Mouse (Mus musculus) urinary bladder, postnatal 4 days (tissue): Measurements from ENCODE around the gene Ube2q1.
"Not testable (repeated sequence)": the region's sequence is repeated elsewhere in the genome, so short reads cannot be mapped to it uniquely, and the experiment has no call there.

ENCODE experiments used
- DNase-seq, 2 experiments: peaks; one replicate each; pipeline ENCODE4 v3.0.0; 2021 to 2022; ENCODE audit warnings: low spot score in 2 of 2

Ube2q1 gene

DNA sequence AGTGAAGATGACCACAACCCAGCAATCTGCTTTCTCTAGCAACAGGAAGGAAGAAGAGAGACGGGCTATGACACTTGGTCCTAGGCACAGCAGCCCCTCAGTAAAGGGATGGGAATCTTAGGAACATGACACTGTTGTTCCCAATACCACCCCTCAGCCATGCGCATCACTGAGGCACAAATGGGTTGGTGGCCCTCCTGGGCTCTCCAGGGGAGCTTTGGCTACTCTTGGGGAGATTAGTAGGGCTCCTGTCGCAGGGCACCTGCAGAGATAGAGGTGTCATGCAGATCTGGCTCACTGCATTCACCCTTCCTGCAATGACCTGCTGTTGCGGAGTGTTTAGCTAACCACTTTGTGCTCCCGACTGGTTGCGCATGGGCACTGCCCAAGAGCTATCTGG lies 12.9 kb downstream of the Ube2q1 start:
- DNase-seq = no peak

DNA sequence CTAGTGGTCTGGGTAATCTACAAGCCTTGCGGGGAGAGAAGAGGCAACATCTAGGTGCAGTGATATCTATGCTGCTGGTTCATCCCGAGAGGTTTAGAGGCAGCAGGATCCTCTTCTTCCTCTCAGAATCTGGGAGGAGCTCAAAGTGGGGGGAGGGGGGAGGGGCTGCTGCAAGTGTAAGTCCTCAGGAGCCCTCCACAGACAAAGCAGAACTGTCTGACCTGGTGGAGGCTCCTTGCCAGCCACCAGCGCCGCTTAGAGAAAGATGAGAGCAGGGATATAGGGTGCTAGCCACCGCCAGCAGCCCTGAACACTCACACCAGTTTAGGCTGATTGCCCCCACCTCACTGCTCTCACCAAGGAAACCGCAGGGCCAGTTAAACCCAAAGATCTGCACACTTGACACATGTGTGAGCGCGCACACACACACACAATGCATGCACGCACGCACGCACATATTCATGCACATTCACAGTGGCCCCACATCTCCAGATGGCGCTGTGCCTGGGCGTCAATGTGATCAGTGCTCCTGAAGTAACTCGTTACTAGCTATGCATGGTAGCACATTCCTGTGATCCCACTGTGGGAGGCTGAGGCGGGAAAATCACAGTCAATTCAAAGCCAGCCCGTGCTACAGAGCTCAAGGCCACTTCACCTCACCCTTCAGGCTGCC lies 15.4 kb downstream of the Ube2q1 start:
- DNase-seq = no peak

DNA sequence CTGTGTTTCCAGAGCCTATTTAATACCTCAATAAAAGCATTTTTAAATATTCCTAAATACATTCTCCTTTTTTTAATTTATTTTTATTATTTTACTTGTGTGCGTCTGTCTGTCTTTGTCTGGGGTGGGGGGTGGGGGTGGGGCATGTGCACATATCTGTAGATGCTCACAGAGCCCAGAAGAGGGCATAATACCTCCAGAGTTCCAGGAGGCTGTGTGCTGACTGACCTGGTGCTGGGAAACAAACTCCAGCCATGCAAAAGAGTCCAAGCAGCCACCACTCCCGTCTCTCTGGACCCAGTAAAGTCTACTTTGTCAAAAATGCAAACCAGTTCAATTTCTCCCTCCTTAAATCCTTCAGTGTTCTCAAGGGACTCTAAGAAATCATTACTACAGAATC lies 21.2 kb downstream of the Ube2q1 start:
- DNase-seq = no peak

DNA sequence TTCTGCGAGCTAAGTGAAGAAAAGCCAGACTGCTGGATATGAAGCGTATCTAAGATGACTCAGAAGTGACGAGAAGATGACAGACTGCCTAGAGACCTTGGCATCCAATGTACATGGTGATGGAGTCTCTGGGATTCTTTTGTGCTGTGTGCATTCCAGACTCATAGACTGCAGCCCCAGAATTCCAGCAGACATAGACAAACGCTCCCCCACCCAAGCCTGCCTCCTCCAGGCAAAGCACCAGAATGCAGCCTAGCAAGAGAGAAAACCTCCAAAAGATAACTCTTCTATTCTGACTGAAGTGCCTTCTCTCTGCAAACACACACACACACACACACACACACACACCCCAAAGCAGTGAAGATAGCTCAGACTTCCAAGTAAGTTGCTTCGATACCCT lies 22.3 kb downstream of the Ube2q1 start:
- no peak for DNase-seq

DNA sequence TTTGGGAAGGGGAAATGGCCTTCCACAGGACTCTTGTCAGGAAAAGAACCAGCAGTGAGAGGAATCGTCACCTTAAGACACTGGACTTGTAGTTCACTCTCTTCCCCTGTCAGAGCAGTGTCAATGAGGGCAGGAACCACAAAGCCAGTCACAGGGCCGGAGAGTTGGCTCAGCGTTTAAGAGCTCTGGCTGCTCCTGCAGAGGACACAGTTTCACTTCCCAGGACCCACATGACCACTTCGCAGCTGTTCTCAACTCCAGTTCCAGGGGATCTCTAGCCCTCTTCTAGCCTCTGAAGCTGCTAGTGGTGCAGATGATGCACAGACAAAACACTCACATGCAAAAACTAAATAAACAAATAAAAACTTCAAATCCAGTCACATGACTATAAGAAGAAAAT lies 22.9 kb downstream of the Ube2q1 start:
- DNase-seq = no peak

DNA sequence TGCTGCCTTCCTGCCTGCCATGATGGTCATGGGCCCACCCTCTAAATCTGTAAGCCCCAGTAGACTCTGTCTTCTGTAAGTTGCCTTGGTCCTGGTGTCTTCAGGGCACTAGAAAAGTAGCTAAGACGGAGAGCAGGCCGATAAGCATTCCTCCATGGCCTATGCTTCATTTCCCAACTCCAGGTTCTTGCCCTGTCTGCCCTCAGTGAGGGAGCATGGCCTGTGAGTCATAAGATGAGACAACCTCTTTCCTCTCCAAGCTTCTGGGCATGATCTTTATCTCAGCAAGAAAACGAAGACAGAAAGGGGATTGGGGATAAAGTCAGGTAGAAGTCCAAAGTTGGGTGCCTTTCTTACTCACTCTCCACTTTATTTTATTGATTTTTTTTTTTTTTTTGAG lies 25.1 kb downstream of the Ube2q1 start:
- DNase-seq = no peak

DNA sequence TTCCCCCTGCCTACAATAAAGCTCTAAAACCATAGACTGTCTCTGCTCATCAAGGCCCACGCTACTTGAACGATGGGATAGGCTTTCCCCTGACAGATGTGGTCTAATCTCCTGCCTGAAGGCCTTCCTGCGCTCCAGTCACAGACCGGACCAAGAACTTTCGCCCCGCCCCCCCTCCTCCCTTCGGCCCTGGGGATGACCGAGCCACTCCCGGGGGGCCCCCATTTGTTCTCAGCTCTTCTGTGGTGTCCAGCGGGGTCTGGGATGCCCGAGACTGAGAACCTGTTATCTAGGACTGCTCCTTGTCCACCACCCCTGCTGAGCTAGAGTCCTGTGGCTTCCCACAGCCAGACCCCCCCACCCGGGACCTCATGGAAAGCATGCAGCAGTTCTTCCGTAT lies 26.1 kb downstream of the Ube2q1 start:
- DNase-seq = no peak

DNA sequence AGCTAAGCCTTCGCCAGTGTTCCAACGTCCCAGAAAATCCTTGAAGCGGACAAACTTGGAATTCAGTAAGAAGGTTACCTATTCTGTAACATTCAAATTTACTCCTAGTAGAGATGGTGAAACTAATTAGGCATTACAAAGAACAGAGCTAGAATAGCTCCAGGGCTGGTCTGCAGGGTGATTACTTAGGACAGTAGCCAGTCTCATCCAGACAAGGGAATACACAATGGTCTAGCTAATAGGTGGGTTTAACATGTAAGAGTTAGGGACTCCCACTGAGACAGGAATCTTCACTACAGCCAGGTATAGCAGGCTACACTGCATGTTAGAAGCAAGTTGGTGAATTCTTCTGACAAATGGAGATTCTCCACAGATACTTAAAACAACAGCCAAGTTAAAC lies 26.7 kb downstream of the Ube2q1 start:
- not testable (repeated sequence) for DNase-seq

DNA sequence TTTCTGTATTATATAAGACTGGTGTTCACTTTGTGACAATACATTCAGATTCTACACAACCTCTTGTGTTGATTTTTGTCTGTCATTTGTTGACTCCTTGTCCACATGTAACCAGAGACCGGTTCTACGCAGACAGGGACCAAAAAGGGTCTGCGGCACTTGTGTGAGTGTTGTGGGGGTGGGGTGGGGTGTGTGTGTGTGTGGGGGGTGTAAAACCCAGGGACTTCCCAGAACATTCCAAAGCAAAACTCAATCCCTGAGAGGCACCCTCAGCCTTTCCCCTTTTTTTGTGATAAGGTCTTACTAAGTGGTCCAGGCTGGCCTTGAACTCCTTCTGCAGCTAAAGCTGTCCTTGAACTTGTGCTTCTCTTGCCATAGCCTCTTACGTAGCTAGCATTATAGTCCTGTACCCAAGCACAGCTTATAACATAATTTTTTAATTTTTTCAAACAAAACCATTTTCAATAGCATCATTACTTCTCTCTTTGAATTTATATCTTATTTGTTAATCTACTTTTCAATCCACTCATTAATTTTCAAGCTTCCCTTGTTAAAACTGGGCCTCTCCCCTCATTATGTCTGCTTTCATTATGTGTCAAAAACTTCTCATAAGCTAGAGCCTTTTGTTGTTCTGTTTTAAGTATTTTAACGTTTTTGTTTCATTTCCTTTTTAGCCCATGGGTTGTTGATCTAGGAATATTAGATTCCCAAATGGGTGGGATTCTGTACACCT lies 27.5 kb downstream of the Ube2q1 start:
- no peak for DNase-seq

DNA sequence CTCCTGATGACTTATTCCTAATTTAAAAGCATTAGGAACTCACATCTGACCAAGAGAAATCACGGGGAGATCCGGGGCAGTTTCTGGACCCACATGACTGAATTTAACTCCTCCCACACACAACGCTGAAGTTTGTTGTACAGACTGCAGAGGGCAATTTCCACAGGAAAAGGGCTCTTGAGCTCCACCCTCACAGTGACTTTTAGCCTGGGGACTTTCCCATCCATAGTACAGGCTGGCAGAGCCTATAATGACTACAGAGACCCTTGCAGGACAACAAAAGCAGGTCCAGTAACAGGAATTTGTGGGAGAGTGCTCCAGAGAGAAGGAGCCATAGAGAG lies 28.1 kb downstream of the Ube2q1 start:
- no peak for DNase-seq

DNA sequence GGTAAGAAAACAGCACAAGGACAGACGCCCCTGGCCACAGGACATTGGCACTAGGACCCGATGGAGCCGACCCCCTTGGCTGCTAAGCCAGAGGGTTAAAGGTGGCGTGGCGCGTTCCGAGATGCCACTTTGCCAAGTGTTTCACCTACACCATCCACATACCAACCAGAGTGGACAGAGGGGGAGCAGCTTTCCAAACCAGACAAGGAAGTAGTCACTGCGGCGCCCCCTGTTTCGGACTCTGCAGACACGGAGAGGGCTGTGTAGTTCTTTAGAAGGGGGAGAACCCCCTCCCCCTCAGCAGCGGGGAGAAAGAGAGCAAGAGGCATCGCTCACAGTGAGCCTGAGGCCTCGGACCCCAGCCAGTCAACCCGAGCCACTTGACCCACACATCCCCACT lies 29.5 kb downstream of the Ube2q1 start:
- DNase-seq = no peak

DNA sequence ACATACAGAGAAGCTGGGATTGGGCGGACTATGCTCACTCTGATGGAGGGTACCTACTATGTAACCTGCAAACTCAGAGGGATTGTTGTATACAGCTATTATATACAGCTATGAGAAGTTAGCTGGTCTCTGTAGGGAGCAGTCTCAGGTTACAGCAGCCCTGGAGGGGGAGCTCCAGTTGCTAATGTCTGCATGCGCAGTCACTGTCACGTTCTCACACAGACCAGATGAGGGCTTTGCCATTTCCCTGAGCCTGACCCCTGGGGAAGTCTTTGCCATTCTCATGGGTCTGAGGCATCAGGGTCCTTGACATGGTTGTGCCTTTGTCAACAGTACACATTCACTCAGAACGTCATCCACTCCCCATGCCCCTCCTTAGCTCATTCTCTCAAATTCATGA lies 31.8 kb downstream of the Ube2q1 start:
- DNase-seq = no peak

DNA sequence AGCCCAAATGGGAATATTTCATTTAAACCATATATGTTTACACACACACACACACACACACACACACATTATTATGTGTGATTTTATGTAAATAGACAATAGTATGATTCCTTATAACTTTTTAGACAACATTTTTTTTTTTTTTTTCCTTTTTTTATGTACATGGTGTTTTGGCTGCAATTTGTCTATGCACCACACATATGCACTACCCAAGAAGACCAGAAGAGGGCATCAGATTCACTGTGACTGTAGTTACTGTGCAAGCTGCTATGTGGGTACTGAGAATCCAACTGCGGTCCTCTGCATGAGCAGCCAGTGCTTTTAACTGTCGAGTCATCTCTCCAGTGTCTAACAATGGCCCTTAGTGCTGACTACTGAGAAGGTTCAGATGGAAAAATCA lies 33.3 kb downstream of the Ube2q1 start:
- DNase-seq = no peak

DNA sequence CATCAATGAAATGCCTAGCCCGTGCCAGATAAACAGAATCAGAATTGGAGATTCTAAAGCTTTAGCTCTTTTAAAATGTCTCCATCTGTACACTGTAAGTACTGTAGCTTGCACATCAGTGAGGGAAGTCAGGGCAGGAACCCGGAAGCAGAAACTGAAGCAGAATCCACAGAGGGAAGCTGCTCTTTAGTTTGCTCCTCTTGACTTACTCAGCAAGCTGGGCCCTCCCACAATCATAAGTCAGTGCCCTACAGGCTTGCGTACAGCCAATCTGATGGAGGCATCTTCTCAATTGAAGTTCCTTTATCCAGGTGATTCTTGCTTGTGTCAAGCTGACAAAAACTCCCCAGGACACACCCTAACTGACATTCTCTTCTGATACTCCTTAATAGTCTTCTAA lies 33.8 kb downstream of the Ube2q1 start:
- DNase-seq = no peak

DNA sequence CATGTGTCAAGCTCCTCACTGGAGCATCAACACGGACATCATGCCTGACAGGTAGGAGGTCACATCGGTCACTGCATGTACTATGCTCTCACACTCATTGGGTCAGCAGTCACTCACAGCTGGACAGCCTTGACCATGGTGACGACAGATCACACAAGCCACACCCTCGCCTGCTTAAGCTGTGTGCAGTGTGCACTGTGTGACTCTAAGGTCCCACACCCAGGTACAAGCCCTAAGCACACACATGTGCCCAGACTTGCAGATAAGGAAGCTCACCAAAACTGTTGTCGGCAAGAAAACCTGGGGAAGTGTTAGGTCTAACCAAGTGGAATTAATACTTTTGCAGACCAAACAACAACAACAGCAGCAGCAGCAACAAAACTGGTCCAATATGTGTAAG lies 34.5 kb downstream of the Ube2q1 start:
- no peak for DNase-seq

DNA sequence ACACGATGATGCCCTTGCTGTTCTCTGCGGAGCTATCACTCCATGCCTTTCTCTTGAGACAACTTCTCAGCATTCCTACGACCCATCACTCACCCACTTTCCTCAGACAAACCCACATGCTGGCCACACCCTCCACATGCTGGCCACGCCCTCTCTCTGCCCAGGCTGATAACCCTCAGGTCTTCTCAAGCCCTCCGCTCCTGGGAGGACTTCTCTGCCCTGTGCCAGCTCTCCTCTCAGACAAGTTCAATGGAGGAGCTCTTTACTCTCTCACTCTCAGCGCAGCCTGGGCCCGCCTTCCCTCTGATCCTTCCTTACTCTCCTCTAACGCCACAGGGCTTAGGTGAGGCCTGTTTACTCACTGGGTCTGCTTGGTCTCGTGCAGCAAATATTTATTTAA lies 35.2 kb downstream of the Ube2q1 start:
- no peak for DNase-seq

DNA sequence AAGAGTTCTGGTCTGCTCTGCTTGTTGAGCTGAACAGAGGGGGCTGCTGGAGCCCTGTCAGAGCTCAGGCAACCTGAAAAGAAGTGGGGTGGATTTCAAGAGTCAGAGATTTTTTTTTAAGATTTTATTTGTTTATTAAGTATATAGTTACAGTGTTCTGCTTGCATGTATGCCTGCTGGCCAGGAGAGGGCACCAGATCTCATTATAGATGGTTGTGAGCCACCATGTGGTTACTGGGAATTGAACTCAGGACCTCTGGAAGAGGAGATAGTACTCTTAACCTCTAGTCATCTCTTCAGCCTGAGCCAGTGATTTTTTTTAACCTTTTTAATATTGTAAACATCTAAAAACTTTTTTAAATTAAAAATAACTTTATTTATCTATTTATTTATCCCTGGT lies 37.4 kb downstream of the Ube2q1 start:
- DNase-seq = no peak

DNA sequence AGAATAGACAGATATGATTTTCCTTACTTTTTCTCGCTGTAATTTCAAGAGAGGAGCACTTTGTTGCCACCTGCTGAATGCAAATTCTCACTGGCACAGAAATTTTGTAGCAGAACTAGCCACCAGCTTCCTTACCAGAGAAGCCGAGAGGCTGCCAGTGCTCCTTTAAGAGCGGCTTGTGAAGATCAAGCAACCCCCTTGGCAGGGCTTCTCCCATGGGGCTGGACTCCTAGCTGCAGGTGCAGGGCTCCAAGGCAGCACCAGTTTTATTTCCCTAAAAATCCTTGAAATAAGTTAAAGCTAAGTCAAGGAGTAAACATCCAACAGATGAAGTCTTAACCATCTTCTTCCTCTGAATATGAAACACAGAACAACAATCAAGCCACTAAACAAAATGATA lies 38.8 kb downstream of the Ube2q1 start:
- DNase-seq = no peak

DNA sequence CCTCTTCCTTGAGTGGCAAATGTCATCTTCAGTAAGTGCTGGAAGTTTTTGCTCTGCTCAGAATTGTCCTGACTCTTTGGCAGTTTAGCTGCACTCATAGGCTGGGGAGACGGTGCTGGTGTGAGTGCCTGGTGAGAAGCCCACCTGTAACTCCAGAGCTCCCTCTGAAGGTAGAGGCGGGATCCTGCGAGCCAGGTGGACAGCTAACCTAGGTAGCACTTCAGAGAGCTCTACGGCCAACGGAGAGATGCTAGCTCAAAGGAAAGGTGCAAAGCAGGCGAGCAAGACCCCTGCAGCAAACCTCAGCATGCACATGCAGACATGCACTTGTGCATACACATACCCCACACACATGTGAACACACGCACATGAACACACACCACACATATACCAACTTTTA lies 40.6 kb downstream of the Ube2q1 start:
- DNase-seq = no peak

DNA sequence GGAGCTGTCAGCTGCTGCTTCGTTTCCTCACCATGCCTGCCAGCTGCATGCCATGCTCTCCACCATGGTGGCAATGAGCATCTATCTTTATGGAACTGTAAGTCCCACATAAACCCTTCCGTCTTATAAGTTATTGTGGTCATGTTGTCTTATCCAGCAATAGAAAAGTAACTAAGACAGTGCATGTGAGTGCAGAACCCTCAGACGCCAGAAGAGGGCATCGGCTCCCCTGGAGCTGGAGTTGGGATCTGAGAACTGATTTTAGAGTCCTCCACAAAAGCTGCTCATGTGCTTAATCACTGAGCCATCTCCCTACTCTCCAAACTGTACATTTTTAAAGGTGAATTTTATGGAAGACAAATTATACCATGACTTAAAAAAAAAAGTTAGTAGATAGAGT lies 43.6 kb downstream of the Ube2q1 start:
- no peak for DNase-seq

DNA sequence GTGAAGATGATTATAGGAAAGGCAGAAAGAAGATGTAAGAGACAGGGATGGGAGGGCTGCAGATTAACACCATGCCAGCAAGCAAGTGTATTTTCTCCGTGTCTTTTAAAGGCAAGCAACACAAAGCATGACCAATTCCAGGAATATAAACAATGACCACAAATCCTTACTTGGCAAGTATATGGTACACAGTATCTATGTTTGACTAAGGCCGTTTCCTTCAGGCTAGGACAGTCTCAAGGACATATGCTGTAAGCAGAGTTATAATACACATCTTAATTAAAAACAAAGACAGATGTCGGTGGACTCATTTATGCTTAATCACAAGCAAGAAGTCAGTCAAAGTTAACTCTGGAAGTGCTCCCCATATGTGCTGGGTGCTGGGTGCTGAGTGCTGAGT lies 45.2 kb downstream of the Ube2q1 start:
- no peak for DNase-seq

DNA sequence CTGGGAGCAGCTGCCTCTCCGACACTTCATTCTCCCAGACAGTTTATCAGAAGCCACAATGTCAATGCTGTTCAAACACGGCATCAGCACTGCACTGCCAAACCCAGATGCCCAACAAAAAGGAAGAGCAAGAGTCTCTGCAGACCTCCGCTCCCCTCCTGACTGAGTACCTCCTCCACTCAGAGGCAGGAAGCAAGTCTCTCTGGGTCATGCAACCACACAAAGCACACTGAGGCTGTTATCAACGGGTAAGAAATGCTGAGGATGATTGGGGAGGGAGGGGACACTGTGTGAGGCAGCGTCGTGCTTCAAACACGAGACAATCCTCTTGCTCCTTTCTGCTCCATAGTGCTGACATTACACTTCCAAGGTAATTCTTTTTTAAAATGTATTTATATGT lies 46.5 kb downstream of the Ube2q1 start:
- no peak for DNase-seq

DNA sequence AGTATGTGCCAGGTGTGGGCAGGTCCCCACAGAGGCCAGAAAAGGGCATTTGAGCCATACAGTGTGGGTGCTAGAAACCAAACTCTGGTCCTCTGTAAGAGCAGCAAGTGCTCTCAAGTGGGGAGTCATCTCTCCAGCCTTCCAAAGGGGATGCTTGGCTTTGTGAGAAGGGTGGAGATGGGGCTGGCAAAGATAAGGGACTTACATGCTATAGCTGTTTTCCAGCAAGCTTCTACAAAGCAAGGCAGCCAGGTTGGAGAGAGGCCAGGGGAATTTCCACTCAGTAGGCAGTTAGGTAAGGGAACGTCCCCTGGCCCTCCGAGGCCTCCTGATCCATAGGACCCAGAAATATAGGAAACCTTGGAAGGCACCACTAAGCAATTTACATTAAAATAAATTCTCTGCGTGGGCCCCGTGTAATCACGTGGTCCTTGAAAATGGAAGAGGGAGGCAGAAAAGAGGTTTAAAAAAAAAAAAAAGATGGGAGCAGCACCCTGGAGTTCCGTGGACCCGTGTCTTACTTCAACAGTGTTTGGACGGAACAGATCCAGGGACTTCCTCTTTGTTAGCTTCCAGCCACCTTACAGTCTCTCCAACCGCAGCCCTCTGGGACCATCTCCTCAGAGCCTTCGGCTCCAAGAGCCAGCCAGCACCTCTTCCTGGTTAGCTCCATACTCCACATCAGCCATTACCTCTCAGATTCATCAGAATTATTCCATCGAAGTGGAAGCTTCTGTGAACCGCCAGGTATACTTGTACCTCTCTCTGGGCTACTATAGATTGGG lies 47.1 kb downstream of the Ube2q1 start:
- no peak for DNase-seq
